Mouse (Mus musculus) liver, postnatal 0 days (tissue): ENCODE results near the gene Timm17b. TPM values are rescaled to one million over a fixed set of nuclear protein-coding genes. Genes with fewer than 3 reads are reported as not detected.

Source experiments
- ATAC-seq: fragments of 200-750 bp; cut with Nextera tagmentation; 2 replicates; pipeline ENCODE4 v1.8.0; 2017; ENCODE audit warnings: mild to moderate bottlenecking, moderate library complexity
- DNase-seq: peaks from one replicate; pipeline ENCODE4 v3.0.0-alpha.2; 2016
- H3K27ac ChIP-seq: fragments of 300-500 bp; sonication (generic); 2 replicates; pipeline ENCODE4 v1.5.1; 2014; ENCODE audit warnings: antibody characterized with exemption, moderate library complexity, mild to moderate bottlenecking, low read depth
- H3K27me3 ChIP-seq: fragments of 300-500 bp; sonication (generic); 2 replicates; pipeline ENCODE4 v1.6.1; 2014; ENCODE audit warnings: low read length, control low read depth, mixed read lengths; ENCODE audit not compliant: insufficient read depth
- H3K36me3 ChIP-seq: fragments of 300-500 bp; sonication (generic); replicated peaks from 2 replicates; pipeline ENCODE4 v1.6.1; 2014; ENCODE audit warnings: mild to moderate bottlenecking, control low read depth, low read length, moderate library complexity, mixed read lengths; ENCODE audit not compliant: insufficient read depth
- H3K4me1 ChIP-seq: fragments of 300-500 bp; sonication (generic); 2 replicates; pipeline ENCODE4 v1.6.1; 2014; ENCODE audit warnings: antibody characterized with exemption, mild to moderate bottlenecking, control low read depth; ENCODE audit not compliant: insufficient read depth
- H3K4me2 ChIP-seq: fragments of 300-500 bp; sonication (generic); 2 replicates; pipeline ENCODE4 v1.6.1; 2014; ENCODE audit warnings: low read depth, mild to moderate bottlenecking, low read length, moderate library complexity, mixed read lengths
- H3K4me3 ChIP-seq: fragments of 300-500 bp; sonication (generic); 2 replicates; pipeline ENCODE4 v1.5.1; 2014; ENCODE audit warnings: low read depth, low read length
- H3K9ac ChIP-seq: fragments of 300-500 bp; sonication (generic); replicated peaks from 2 replicates; pipeline ENCODE4 v1.6.1; 2014; ENCODE audit warnings: mild to moderate bottlenecking, moderate library complexity
- H3K9me3 ChIP-seq: fragments of 300-500 bp; sonication (generic); 2 replicates; pipeline ENCODE4 v1.6.1; 2016; ENCODE audit warnings: mild to moderate bottlenecking, control low read depth, low read length, mixed read lengths
- CTCF ChIP-seq: sonication (generic); IDR thresholded peaks from 2 replicates; pipeline ENCODE4 v1.5.1; 2016; ENCODE audit warnings: antibody characterized with exemption, low read depth
- EP300 ChIP-seq: IDR thresholded peaks from 2 replicates; pipeline ENCODE4 v1.6.1; 2016; ENCODE audit warnings: antibody characterized with exemption, low read depth, mild to moderate bottlenecking
- WGBS: fragments of 180-500 bp; shearing (Covaris S2); extraction: QIAGEN DNeasy Blood & Tissue Kit; methylation state at CpG from one replicate; pipeline ENCODE4 v1.1.7; 2014; ENCODE audit not compliant: insufficient replicate concordance; 5-methylcytosine and 5-hydroxymethylcytosine counted together
- polyA plus RNA-seq: library from polyadenylated mRNA; unstranded; fragments of >200 nt; fragmentation: Nextera tagmentation; extraction: Ambion mirVana; gene quantifications from 2 replicates; pipeline ENCODE4 v1.2.1, GENCODE M21; 2015

Timm17b gene
- polyA plus RNA-seq, 1 experiment from 2014 or later, result 117 TPM

GRCm38 (mm10) chrX:7928270-7928790, 29.2 kb downstream of the Timm17b start, which contains the start of gene Eras:
Eras (minus strand) TSS chrX:7928607.
- DNase-seq, result no peak
- 23% methylated on average over 18 of the region's 19 CpGs for WGBS
- peaks cover 36% of the 10 kb centered on the region for H3K27me3 ChIP-seq
- TF ChIP-seq EP300 (no peak), CTCF (no peak)
- no peak for ATAC-seq
- H3K9me3 ChIP-seq, result no peaks in the 10 kb centered on the region
- no peak within 1 kb of the TSS for H3K4me2 ChIP-seq
- H3K4me1 ChIP-seq, result no peaks in the 10 kb centered on the region
- H3K4me3 ChIP-seq, result no peak within 1 kb of the TSS
- no peak within 1 kb of the TSS for H3K27ac ChIP-seq
- no peak within 1 kb of the TSS for H3K9ac ChIP-seq
- H3K36me3 ChIP-seq, result 0 out of 2 replicates have a peak, but pooled peaks cover 2% of the 10 kb centered on the region

GRCm38 (mm10) chrX:7936874-7937273, 37.7 kb downstream of the Timm17b start:
- Histone ChIP-seq H3K36me3 (peaks cover 6% of the 10 kb centered on the region; the same call in 1 of the 2 replicates), H3K9me3 (no peaks in the 10 kb centered on the region), H3K4me2 (no peak overlapping the region), H3K4me3 (no peak overlapping the region), H3K4me1 (no peaks in the 10 kb centered on the region), H3K27me3 (no peaks in the 10 kb centered on the region), H3K27ac (no peak overlapping the region), H3K9ac (no peak overlapping the region)
- DNase-seq, result no peak
- ATAC-seq, result no peak
- TF ChIP-seq CTCF, result peak; percentile 47
- no peak for TF ChIP-seq EP300
- 43% methylated on average over 10 of the region's 11 CpGs for WGBS

GRCm38 (mm10) chrX:7937667-7938066, 38.5 kb downstream of the Timm17b start:
- Histone ChIP-seq H3K4me2 (no peak overlapping the region), H3K4me1 (no peaks in the 10 kb centered on the region), H3K27me3 (no peaks in the 10 kb centered on the region), H3K27ac (no peak overlapping the region), H3K9me3 (no peaks in the 10 kb centered on the region), H3K36me3 (peaks cover 6% of the 10 kb centered on the region; the same call in 1 of the 2 replicates), H3K9ac (no peak overlapping the region), H3K4me3 (no peak overlapping the region)
- ATAC-seq (no peak), DNase-seq (no peak)
- TF ChIP-seq EP300 (no peak), CTCF (no peak)
- WGBS, result 85% methylated on average over 6 of the region's 6 CpGs

- Histone ChIP-seq H3K9me3 (no peaks in the 10 kb centered on the region), H3K4me1 (no peaks in the 10 kb centered on the region), H3K4me3 (no peak overlapping the region), H3K9ac (no peak overlapping the region), H3K27me3 (no peaks in the 10 kb centered on the region), H3K36me3 (no peaks in the 10 kb centered on the region), H3K27ac (no peak overlapping the region), H3K4me2 (no peak overlapping the region)
- TF ChIP-seq EP300, result no peak
- TF ChIP-seq CTCF, result no peak
- no peak for DNase-seq
- 67% methylated on average over 8 of the region's 8 CpGs for WGBS
- no peak for ATAC-seq
These were observed 46.5 kb downstream of the Timm17b start for GRCm38 (mm10) chrX:7945618-7946017.

GRCm38 (mm10) chrX:7947108-7947899, 48.1 kb downstream of the Timm17b start, which contains the start of gene Hdac6:
Hdac6 (minus strand) TSS chrX:7947889.
- Histone ChIP-seq H3K9ac (peak within 1 kb of the TSS; percentile 44), H3K9me3 (no peaks in the 10 kb centered on the region), H3K27me3 (no peaks in the 10 kb centered on the region), H3K4me1 (no peaks in the 10 kb centered on the region), H3K27ac (peak within 1 kb of the TSS; percentile 51; the same call in 1 of the 2 replicates), H3K4me2 (peak within 1 kb of the TSS; percentile 80), H3K4me3 (peak within 1 kb of the TSS; percentile 58), H3K36me3 (no peaks in the 10 kb centered on the region)
- ATAC-seq, result no peak
- no peak for TF ChIP-seq CTCF
- no peak for TF ChIP-seq EP300
- DNase-seq, result no peak
- WGBS, result 23% methylated on average over 35 of the region's 37 CpGs

- H3K27ac ChIP-seq, result no peak overlapping the region
- H3K9ac ChIP-seq, result peak overlapping the region; percentile 44
- WGBS, result 11% methylated on average over 38 of the region's 38 CpGs
- H3K4me3 ChIP-seq, result peak overlapping the region; percentile 58
- ATAC-seq (peak; percentile 98), DNase-seq (peak; percentile 91)
- peak overlapping the region; percentile 80 for H3K4me2 ChIP-seq
- no peaks in the 10 kb centered on the region for H3K36me3 ChIP-seq
- no peaks in the 10 kb centered on the region for H3K4me1 ChIP-seq
- no peaks in the 10 kb centered on the region for H3K9me3 ChIP-seq
- no peaks in the 10 kb centered on the region for H3K27me3 ChIP-seq
- TF ChIP-seq CTCF, result no peak
These were observed 48.8 kb downstream of the Timm17b start for GRCm38 (mm10) chrX:7947900-7948492.
